Mouse (Mus musculus) midbrain, embryonic 14.5 days (tissue): Measurements from ENCODE around the gene Vmn2r106. TPM values are rescaled to one million over a fixed set of nuclear protein-coding genes. Genes with fewer than 3 reads are reported as not detected.

Source experiments
- ATAC-seq: fragments of 200-750 bp; cut with Nextera tagmentation; 2 replicates; pipeline ENCODE4 v1.8.0; 2017; ENCODE audit warnings: moderate number of reproducible peaks, moderate library complexity; ENCODE audit not compliant: low FRiP score, low TSS enrichment
- DNase-seq: peaks from one replicate; pipeline ENCODE4 v3.0.0-alpha.2; 2015
- H3K27ac ChIP-seq: fragments of 300-500 bp; sonication (generic); replicated peaks from 2 replicates; pipeline ENCODE4 v1.5.1; 2014; ENCODE audit warnings: mild to moderate bottlenecking, low read depth, low read length, moderate library complexity
- H3K27me3 ChIP-seq: fragments of 300-500 bp; sonication (generic); 2 replicates; pipeline ENCODE4 v1.6.1; 2014; ENCODE audit warnings: low read length, control low read depth, mixed read lengths; ENCODE audit not compliant: control insufficient read depth, insufficient read depth
- H3K36me3 ChIP-seq: fragments of 300-500 bp; sonication (generic); 2 replicates; pipeline ENCODE4 v1.6.1; 2014; ENCODE audit warnings: low read length, control low read depth; ENCODE audit not compliant: control insufficient read depth, insufficient read depth
- H3K4me1 ChIP-seq: fragments of 300-500 bp; sonication (generic); 2 replicates; pipeline ENCODE4 v1.6.1; 2014; ENCODE audit warnings: mild to moderate bottlenecking, antibody characterized with exemption, low read length, control low read depth; ENCODE audit not compliant: control insufficient read depth, insufficient read depth
- H3K4me2 ChIP-seq: fragments of 300-500 bp; sonication (generic); 2 replicates; pipeline ENCODE4 v1.6.1; 2014; ENCODE audit warnings: mild to moderate bottlenecking, low read length, moderate library complexity
- H3K4me3 ChIP-seq: fragments of 300-500 bp; sonication (generic); replicated peaks from 2 replicates; pipeline ENCODE4 v1.5.1; 2014; ENCODE audit warnings: low read depth, low read length
- H3K9ac ChIP-seq: fragments of 300-500 bp; sonication (generic); replicated peaks from 2 replicates; pipeline ENCODE4 v1.6.1; 2014; ENCODE audit warnings: mild to moderate bottlenecking, low read length, moderate library complexity
- H3K9me3 ChIP-seq: fragments of 300-500 bp; sonication (generic); 2 replicates; pipeline ENCODE4 v1.6.1; 2016; ENCODE audit warnings: low read length, control low read depth, mixed read lengths; ENCODE audit not compliant: control insufficient read depth
- WGBS: fragments of 180-500 bp; shearing (Covaris S2); extraction: QIAGEN DNeasy Blood & Tissue Kit; methylation state at CpG from one replicate; pipeline ENCODE4 v1.1.7; 2014; 5-methylcytosine and 5-hydroxymethylcytosine counted together
- polyA plus RNA-seq: library from polyadenylated mRNA; unstranded; fragments of >200 nt; fragmentation: Nextera tagmentation; extraction: Ambion mirVana; gene quantifications from 2 replicates; pipeline ENCODE4 v1.2.1, GENCODE M21; 2014

Gene Vmn2r106
- polyA plus RNA-seq = not detected in 2 replicates

DNA sequence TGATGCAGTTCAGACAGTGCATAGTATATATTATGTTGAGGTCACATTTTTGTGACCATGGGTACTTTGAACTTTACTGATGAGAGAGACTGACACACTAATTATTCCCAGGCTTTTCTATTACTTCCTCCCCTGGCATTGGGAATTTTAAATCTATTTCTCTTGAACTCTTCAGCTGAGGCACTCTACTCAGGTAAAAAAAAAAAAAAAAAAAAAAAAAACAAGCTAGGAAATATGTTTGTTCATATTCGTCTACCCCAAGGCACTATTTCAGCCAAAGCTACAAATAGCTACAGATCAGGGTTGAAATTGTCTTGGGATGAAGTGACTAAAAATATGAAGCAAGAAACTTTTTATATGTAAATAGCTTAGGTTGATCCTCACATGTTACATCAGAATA, at the start of gene Vmn2r106:
Gene Vmn2r106 (minus strand): TSS at position 101 of the 400 bp plus-strand sequence.
- Histone ChIP-seq H3K27me3 (no peaks in the 10 kb centered on the region), H3K4me2 (no peak within 1 kb of the TSS), H3K9me3 (no peaks in the 10 kb centered on the region), H3K4me1 (no peaks in the 10 kb centered on the region), H3K27ac (no peak within 1 kb of the TSS), H3K4me3 (no peak within 1 kb of the TSS), H3K9ac (no peak within 1 kb of the TSS), H3K36me3 (no peaks in the 10 kb centered on the region)
- DNase-seq (no peak), ATAC-seq (no peak)
- 75% methylated on average over 1 of the region's 1 CpGs for WGBS

- Histone ChIP-seq H3K9ac (no peak overlapping the region), H3K36me3 (no peaks in the 10 kb centered on the region), H3K27me3 (no peaks in the 10 kb centered on the region), H3K4me2 (no peak overlapping the region), H3K4me3 (no peak overlapping the region), H3K9me3 (peaks cover 14% of the 10 kb centered on the region), H3K27ac (no peak overlapping the region), H3K4me1 (no peaks in the 10 kb centered on the region)
- ATAC-seq = no peak
- WGBS = 92% methylated on average over 1 of the region's 1 CpGs
- DNase-seq = no peak
These were observed 20.4 kb upstream of the Vmn2r106 start for GRCm38 (mm10) chr17:20305790-20306189.

GRCm38 (mm10) chr17:20286906-20287305, 1.6 kb upstream of the Vmn2r106 start:
- no peak for DNase-seq
- Histone ChIP-seq H3K27ac (no peak overlapping the region), H3K4me1 (no peaks in the 10 kb centered on the region), H3K4me2 (no peak overlapping the region), H3K4me3 (no peak overlapping the region), H3K27me3 (no peaks in the 10 kb centered on the region), H3K9ac (no peak overlapping the region), H3K36me3 (no peaks in the 10 kb centered on the region), H3K9me3 (no peaks in the 10 kb centered on the region)
- ATAC-seq = no peak

- ATAC-seq (no peak), DNase-seq (no peak)
- no peak overlapping the region for H3K4me2 ChIP-seq
- 69% methylated on average over 4 of the region's 4 CpGs for WGBS
- no peak overlapping the region for H3K27ac ChIP-seq
- no peaks in the 10 kb centered on the region for H3K4me1 ChIP-seq
- H3K9ac ChIP-seq = no peak overlapping the region
- no peak overlapping the region for H3K4me3 ChIP-seq
- peaks cover 21% of the 10 kb centered on the region for H3K9me3 ChIP-seq
- H3K36me3 ChIP-seq = no peaks in the 10 kb centered on the region
- H3K27me3 ChIP-seq = no peaks in the 10 kb centered on the region
These were observed 29.8 kb downstream of the Vmn2r106 start for GRCm38 (mm10) chr17:20255522-20255921.

DNA sequence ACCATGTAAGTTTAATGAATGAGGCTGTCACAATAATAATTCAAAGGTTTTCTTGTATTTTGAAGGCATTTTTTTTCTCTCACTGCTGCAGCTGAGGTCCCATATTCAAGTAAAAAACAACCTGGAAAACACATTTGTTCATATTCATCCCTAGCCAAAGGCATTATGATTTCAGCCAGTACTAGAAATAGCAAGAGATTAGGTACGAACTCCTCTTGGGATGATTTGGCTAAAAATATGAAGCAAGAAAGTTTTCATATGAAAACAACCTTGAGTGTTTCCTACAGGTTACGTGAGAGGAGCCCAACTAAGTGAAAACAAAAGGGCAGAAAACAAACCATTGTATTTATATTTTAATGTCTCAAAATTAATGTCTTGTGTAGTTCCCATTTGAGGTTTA, 50.4 kb downstream of the Vmn2r106 start, which contains the start of gene Vmn2r105:
Gene Vmn2r105 (minus strand): TSS at position 101 of the 400 bp plus-strand sequence.
- H3K27me3 ChIP-seq = no peaks in the 10 kb centered on the region
- WGBS = 73% methylated on average over 2 of the region's 2 CpGs
- no peak within 1 kb of the TSS for H3K4me3 ChIP-seq
- DNase-seq = no peak
- H3K27ac ChIP-seq = no peak within 1 kb of the TSS
- ATAC-seq = no peak
- H3K9ac ChIP-seq = no peak within 1 kb of the TSS
- H3K4me2 ChIP-seq = no peak within 1 kb of the TSS
- peaks cover 7% of the 10 kb centered on the region; the same call in 1 of the 2 replicates for H3K9me3 ChIP-seq
- H3K4me1 ChIP-seq = no peaks in the 10 kb centered on the region
- no peaks in the 10 kb centered on the region for H3K36me3 ChIP-seq

Other genes starting within 250 kb of the Vmn2r106 start
- not detected in 2 replicates for gene Vmn2r104, start 237.2 kb downstream of the Vmn2r106 start, polyA plus RNA-seq
- gene Fpr-rs7, start 171.3 kb downstream of the Vmn2r106 start, polyA plus RNA-seq = not detected in 2 replicates
- not detected in 2 replicates for gene Fpr-rs6, start 102.5 kb downstream of the Vmn2r106 start, polyA plus RNA-seq
- not detected in 2 replicates for gene Vmn2r105, start 50.5 kb downstream of the Vmn2r106 start, polyA plus RNA-seq
- not detected in 2 replicates for gene Vmn2r107, start 59.7 kb upstream of the Vmn2r106 start, polyA plus RNA-seq
- not detected in 2 replicates for gene Vmn1r224, start 128.6 kb upstream of the Vmn2r106 start, polyA plus RNA-seq
- gene Vmn2r108, start 195.8 kb upstream of the Vmn2r106 start, polyA plus RNA-seq = not detected in 2 replicates
- not detected in 2 replicates for gene Vmn1r225, start 212.6 kb upstream of the Vmn2r106 start, polyA plus RNA-seq